Mouse (Mus musculus): ENCODE results near the gene Lrrc39. TPM values are rescaled to one million over a fixed set of nuclear protein-coding genes. Genes with fewer than 3 reads are reported as not detected.
A peak's percentile ranks its signal among the peaks of the same experiment; 100 is the strongest.
"Not testable (repeated sequence)": the region's sequence is repeated elsewhere in the genome, so short reads cannot be mapped to it uniquely, and the experiment has no call there.

The Lrrc39 gene
- 10 to 100 TPM; 72.9 to 87.5 (median 77.9) TPM for total RNA-seq (2022)

- DNase-seq (ENCODE audit: low spot score) = peak; percentile 45
Measured at GRCm38 (mm10) chr3:116562408-116563094, at the start of gene Lrrc39. Gene Lrrc39 (plus strand): TSS chr3:116562973.

DNA sequence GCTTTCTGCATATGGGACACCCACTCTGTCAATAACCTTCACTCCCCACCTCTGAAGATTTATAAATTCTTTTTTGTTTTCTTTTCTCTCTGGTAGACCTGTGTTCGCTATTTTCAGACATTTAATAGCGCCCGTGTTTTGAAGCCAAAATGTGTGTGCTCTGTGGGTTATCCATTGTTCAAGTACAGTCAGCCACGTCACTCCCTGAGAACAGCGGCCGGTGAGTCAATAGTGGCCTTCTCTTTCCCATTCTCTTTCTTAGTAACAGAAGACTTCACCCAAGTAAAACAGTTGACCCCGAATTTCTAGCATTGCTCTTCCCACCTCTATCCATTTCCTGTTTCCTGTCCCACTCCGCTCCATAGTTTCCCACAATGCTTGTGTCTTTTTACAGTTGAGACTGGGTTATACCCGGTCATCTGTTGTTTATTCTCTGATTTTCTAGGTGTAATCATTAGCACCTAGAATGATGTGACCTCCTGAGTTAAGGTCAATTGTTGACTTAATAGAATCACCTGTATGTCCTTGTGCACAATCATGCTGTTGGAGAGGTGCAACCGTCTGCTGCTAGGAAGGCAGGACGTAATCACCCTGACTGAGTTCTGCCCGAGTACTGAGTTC, 42.5 kb upstream of the Lrrc39 start:
- no peak for DNase-seq (ENCODE audit: low spot score)

- no peak for DNase-seq (ENCODE audit: low spot score)
Measured at GRCm38 (mm10) chr3:116529741-116530140, 33.0 kb upstream of the Lrrc39 start.

- no peak for DNase-seq (ENCODE audit: low spot score)
Measured at GRCm38 (mm10) chr3:116530826-116531225, 31.9 kb upstream of the Lrrc39 start.

GRCm38 (mm10) chr3:116536428-116537199, 26.2 kb upstream of the Lrrc39 start:
- DNase-seq (ENCODE audit: low spot score) = peak; percentile 31

- no peak for DNase-seq (ENCODE audit: low spot score)
Measured at GRCm38 (mm10) chr3:116537200-116537573, 25.6 kb upstream of the Lrrc39 start.

DNA sequence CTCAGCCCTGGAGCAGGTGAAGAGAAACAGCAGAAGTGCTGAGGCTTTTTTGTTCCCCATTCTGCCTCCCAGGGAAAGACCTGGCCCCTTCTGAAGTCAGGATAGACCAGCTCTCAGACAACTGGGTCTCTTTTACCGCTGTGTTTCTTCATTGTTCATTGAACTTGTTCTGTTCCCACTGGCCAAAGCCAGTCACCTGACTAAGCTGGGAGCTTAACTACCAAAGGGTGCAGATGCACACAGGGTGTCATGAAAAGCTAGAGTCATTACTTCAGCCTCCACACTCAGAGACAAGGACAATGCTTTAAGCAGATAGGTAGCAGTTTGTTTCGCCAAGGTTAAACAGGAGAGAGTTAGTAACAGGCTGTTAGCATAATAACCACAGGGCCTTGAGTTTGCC, 20.7 kb upstream of the Lrrc39 start:
- DNase-seq (ENCODE audit: low spot score) = no peak

GRCm38 (mm10) chr3:116542532-116542931, 20.2 kb upstream of the Lrrc39 start:
- DNase-seq (ENCODE audit: low spot score) = no peak

GRCm38 (mm10) chr3:116547430-116547829, 15.3 kb upstream of the Lrrc39 start:
- DNase-seq (ENCODE audit: low spot score) = no peak

DNA sequence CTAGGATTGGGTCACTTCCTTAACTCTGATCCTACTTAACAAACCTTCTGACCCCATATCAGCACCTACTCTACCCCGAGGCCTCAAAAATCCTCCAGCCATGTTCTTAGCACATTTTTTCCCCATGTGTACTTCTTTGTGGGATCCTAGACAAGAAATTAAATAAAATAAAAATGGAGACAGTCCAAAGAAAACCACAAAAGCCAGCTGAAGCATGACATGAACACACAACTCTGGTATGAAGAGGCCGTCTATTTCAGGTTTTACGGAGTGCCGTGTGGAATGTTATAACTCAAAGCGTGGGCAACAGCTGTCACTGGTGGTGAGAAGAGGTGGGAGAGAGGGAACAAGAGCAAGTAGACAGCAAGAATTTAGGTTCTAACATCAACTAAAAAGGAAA, 11.4 kb upstream of the Lrrc39 start:
- DNase-seq (ENCODE audit: low spot score) = no peak

- DNase-seq (ENCODE audit: low spot score) = not testable (repeated sequence)
Measured at GRCm38 (mm10) chr3:116561315-116561714, 1.5 kb upstream of the Lrrc39 start.

- no peak for DNase-seq (ENCODE audit: low spot score)
Measured at GRCm38 (mm10) chr3:116563095-116563492, 321 bp downstream of the Lrrc39 start.

DNA sequence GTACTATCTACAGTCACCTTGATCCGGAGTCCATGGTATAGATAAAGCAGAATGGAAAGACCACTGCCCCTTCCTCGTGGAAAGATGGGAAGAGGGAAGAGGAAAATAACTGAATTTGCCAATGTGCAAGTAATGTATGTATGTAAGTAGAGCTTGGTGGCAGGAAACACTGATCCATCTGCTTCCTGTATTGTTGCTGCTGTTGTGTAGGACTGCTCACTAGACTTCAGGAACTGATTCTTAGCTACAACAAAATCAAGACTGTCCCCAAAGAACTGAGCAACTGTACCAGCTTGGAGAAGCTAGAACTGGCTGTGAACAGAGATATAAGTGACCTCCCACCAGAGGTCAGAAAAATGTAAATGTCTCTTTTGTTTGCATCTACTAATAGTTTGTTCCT, 7.9 kb downstream of the Lrrc39 start:
- DNase-seq (ENCODE audit: low spot score) = no peak

DNA sequence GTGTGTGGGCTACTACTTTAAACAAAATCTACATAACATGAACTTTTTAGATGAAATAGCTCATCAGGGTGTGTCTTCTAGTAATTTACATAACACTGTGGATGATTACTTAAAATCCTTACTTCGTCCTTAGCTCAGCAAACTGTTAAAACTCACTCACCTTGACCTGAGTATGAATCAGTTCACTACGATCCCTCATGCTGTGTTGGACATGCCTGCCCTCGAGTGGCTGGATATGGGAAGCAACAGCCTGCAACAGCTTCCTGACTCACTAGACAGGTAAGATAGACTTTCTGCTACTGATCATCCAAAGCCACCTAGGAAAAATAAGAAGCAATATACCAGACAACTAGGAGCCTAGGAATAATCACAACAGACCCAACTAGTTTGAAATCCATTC, 14.5 kb downstream of the Lrrc39 start:
- DNase-seq (ENCODE audit: low spot score) = no peak

GRCm38 (mm10) chr3:116582201-116582600, 19.4 kb downstream of the Lrrc39 start:
- DNase-seq (ENCODE audit: low spot score) = no peak

DNA sequence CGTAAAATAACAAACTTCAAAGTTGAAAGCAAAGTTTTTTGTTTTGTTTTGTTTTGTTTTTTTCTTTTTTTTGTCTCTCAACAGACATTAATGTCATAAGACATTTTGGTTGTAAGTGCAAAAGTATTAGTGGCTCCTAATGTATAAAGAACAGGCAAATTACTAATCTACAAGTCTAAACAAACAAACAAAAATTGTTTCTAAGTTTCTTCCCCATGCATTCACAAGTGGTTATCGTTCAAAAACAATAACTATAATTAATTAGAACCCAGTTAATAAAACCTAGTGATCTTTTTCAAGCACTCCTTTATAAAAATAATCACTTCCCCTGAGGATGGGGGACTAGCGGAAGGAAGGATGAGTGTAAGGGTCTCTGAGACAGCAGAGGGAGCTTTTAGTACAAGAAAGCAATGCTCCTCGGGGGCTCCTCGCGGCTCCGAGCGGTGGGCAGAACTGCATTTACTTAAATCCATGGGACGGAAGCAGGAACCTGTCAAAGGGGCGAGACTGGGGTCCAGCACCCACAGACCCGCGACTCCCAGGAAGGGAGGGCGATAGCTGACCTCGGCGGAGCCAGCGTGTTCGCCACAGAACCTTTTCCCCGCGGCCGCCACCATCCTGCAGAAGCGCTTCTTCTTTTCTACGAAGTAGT, 31.4 kb downstream of the Lrrc39 start:
- DNase-seq (ENCODE audit: low spot score) = no peak

DNA sequence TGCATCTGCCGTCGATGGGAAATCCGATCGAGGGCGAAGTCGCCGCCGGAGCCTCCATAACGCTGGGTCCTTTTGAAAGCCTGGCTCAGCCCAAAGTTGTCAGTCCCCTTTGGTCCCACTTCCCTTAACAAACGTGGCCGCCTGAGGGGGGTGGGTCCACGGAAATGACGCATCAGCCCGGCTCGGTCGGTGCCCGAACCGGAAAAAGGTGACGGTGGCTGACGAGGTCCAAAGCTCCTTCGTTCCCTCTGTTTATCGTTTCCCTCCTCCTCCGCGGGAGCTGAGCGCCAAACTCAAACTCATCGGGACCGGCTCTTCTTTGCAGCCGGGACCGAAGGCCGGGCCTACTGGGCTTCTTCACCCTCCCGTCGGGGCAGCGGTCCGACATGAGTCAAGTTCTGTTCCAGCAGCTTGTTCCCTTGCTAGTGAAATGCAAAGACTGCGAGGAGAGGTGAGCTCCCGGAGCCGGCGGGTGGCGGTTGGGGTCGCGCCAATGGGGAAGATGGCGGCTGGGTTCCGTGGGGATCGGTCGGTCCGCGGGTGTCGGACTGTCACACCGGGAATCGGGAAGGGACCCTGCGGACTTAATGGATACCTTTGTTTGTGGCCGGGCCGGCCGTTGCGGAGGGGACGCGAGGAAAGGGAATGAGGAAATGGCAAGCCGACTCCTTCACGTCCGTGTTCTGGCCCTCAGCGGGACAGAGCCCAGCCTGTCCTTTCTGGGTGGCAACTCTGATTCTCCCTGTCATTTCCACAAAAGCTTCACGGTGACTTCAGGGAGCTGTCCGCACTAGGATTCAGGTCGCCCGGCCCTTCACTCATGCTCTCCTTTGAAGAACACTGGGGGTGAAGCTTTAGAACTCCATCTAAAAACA, 32.2 kb downstream of the Lrrc39 start, which contains the start of gene Sass6:
Gene Sass6, plus strand, starts transcription at position 255 of the 875 bp plus-strand sequence.
- DNase-seq (ENCODE audit: low spot score) = peak; percentile 99

GRCm38 (mm10) chr3:116595603-116595991, 32.8 kb downstream of the Lrrc39 start:
- no peak for DNase-seq (ENCODE audit: low spot score)

DNA sequence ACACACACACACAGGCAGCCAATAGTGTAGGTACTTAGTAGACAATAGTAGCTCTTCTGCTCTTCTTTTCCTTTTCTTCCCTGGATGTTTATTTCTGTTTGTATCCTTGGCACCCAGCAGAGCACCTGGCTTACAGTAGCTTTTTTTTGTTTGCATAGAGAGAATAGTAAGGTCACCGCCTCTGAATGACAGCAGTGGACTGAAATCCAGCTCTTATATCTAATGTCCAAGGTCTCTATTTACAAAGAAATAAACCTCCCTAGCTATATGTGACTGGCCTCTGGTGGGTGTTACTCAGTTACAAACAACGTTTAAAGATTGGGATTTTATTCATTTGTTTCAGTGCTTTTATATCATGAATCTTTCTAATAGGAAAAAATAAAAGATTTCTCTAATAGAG, 36.9 kb downstream of the Lrrc39 start:
- DNase-seq (ENCODE audit: low spot score) = no peak

GRCm38 (mm10) chr3:116601005-116601404, 38.2 kb downstream of the Lrrc39 start:
- DNase-seq (ENCODE audit: low spot score) = no peak

DNA sequence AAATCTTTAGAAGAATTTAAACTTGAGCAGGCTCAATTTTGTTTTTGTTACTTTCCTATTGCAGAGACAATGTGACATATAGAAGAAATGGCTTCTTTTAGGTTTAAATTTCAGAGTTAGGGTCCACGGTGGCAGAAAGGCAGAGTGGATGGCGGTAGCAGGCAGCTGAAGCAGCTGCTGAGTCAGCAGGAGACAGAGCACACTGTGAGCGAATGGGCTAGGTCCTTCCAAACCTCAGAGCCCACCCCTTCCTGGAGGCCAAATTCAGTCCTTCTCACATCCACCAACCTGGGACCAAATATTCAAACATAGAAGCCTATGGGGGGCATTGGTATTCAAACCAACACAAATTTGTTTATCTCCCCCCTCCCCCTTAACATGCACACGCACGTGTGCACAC, 39.0 kb downstream of the Lrrc39 start:
- no peak for DNase-seq (ENCODE audit: low spot score)

Measured in heart, adult 8-10 months (tissue).